Mouse (Mus musculus) cerebellum, postnatal 36 days (tissue): ENCODE measurements around the gene Izumo2.
A peak's percentile ranks its signal among the peaks of the same experiment; 100 is the strongest.

Source experiments
- DNase-seq, 2 experiments: peaks; one replicate each; pipeline ENCODE4 v3.0.0; 2021 to 2022; ENCODE audit warnings: mixed read lengths in 2 of 2

Izumo2 gene

DNA sequence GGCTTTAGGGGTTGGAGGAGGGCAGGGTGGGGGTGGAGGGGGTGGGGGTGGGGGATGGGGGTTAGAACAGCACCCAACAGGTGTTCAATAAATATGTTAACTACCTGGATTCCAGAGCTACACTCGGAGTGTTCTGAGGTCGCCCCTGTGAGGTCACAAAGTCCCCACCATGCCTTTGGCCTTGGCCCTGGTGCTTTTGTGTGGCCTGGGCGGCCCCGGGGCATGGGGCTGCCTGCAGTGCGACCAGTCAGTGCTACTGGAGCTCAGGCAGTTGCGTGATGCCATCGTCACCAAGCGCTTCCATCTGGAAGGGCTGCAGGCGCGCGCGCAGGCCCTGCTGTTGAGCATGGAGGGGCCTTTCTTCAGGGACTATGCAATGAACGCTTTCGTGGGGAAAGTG, at the start of gene Izumo2:
Gene Izumo2, plus strand, starts transcription at position 169 of the 400 bp plus-strand sequence.
- no peak for DNase-seq

DNA sequence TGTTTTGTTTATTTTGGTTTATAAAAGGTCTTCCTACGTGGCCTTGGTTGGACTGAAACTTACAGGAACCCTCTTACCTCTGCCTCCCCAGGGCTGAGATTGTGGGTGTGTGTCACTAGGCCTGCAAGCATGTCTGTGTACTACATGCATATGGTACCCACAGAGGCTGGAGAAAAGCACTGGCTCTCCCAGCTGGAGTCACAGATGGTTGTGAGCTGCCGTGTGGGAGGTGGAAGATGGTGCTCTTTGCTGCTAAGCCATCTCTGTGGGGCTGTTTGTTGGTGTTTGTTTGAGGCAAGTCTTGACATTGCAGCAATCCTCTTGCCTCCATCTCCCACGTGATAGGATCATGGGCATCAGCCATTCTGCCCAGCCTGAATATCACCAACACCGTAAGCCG, 47.3 kb upstream of the Izumo2 start:
- DNase-seq: no peak

GRCm38 (mm10) chr7:44662168-44662567, 46.4 kb upstream of the Izumo2 start:
- DNase-seq: no peak

DNA sequence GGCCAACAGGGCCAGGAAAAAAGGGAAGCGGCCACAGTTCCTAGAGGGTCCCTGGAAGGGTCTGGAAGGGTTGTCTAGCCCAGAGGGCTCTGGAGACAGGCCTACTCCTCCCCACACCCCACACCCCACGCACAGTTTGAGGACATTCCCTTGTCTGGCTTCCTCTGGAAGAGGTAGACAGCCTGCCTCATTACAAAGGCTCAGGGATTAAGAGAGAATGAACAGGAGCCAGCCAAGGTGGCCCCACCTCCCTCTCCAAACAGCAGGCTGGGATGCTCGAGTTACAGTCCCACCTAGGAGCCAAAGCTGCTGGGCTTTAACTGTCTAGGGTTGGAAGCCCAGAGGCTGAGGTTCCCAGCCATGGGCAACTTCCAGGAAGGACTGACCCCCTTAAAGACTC, 46.0 kb upstream of the Izumo2 start:
- no peak for DNase-seq

GRCm38 (mm10) chr7:44663546-44663945, 45.0 kb upstream of the Izumo2 start:
- DNase-seq: no peak

GRCm38 (mm10) chr7:44664731-44665130, 43.8 kb upstream of the Izumo2 start:
- DNase-seq: no peak

- DNase-seq: no peak
Measured at GRCm38 (mm10) chr7:44666462-44666861, 42.1 kb upstream of the Izumo2 start.

DNA sequence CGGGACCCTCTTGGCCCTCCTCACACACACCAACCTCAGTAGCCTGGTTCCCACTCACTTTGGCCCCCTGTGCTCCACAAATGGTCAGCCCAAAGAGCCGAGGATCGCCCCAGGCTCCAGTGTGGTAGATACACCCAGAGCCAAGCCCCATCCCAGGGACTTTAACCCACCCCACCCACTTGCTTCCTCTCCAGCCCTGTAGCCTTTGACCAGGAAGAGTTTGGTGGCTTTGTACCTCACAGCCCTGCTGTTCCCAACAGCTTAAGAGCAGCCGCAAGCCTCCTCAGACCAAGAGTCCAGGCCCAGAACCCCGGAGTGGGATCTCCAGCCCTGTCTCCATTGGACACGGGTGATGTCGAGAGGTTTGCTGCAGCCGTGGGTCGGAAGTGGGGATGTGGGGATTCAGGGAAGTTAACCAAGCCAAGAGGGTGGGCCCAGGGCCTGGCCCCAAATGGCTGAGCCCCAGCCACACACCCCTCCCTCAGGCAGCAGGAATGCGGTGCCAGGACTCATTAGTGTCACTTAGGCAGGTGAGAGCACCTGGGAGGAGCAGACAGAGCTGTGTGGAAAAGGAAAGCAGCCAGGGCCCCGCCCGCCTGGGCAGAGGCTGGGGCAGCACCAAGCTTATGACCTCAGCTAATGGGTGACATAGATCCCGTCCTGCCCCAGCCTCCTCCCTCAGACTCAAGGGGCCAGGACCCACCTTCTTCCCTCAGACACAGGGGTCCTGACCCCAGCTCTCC, 40.4 kb upstream of the Izumo2 start:
- no peak for DNase-seq

DNA sequence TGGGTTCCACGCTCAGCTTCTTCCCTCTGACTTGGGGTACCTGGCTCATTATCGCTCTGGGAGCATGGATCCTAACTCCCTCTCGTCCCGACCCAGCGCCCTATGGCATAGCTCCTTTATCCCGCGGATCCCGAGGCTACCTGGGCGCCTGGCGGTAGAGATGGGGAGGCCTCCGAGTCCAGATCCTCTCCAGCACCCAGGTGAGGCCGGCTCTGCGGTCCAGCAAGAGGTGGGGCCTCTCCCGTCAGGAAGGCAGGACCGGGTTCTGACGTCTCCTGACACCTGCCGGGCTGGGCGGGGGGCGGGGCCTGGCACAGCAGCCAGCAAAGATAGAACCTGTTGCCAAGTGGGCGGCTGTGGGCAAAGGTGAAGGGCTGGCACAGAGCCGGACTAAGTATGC, 39.4 kb upstream of the Izumo2 start:
- peak in 1 of 2 experiments; percentile 22 for DNase-seq

DNA sequence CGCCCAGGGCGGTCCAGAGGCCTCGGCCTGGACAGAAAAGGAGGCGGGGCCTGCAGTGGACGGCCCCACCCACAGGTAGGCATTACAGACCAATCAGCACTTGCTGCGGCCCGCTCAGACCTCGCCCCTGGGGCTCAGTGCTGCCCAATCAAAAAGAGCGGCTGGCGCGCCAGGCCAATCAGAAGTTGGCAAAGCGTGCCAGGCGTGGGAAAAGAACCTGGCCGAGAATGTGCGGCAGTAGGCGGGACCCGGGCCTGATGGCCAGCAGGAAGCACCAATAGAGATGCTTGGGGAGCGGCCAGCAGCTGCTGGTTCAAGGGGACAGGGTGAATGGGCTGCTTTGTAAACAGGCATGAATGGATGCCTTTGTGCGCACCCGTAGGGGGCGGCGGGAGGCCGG, 37.7 kb upstream of the Izumo2 start, which contains the start of gene Myh14:
Gene Myh14, minus strand, starts transcription at position 41 of the 400 bp plus-strand sequence.
- peak; percentile 95 to 97 for DNase-seq

GRCm38 (mm10) chr7:44672193-44672592, 36.3 kb upstream of the Izumo2 start:
- peak in 1 of 2 experiments; percentile 54 for DNase-seq

- no peak for DNase-seq
Measured at GRCm38 (mm10) chr7:44674511-44674910, 34.0 kb upstream of the Izumo2 start.

GRCm38 (mm10) chr7:44675171-44675570, 33.4 kb upstream of the Izumo2 start:
- no peak for DNase-seq

DNA sequence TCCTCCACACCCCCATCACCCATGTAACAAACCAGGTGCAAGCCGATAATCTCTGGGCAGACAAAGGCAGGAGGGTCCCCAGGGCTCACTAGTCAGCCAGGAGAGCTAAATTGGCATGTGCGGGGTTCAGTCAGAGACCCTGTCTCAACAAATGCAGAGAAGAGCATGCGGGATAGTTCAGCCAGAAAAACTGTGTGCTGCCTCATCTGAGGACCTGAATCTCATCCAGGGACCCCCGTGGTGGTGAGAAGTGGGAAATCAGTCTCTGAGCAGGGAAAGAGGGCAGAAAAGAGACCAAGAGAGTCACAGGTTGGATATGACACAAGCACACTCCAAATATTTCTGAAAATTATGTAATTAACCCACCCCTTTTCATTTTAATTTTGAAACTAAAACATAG, 32.4 kb upstream of the Izumo2 start:
- DNase-seq: peak; percentile 39 to 56

GRCm38 (mm10) chr7:44676611-44677010, 31.9 kb upstream of the Izumo2 start:
- DNase-seq: peak; percentile 74 to 82

DNA sequence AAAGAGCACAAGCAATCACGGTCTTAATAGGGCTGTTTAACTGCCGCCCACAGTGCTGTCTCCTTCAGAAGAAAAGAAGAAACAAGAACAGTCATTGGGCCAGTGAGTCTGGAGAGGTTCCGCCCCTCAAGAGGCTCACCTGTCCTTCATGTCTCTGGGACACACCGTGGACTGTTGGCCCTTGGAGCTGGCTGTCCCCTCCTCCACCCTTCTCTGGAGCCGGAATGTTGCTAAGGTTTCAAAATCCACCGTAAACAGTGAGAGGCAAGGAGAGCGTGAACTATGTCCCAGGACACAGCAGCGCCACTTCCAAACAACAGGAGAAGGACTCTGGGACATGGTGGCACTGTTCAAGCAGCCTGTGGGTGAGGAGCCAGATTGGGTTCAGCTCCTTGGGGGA, 24.9 kb upstream of the Izumo2 start:
- DNase-seq: no peak

- DNase-seq: peak in 1 of 2 experiments; percentile 26
Measured at GRCm38 (mm10) chr7:44685531-44686402, 22.8 kb upstream of the Izumo2 start.

DNA sequence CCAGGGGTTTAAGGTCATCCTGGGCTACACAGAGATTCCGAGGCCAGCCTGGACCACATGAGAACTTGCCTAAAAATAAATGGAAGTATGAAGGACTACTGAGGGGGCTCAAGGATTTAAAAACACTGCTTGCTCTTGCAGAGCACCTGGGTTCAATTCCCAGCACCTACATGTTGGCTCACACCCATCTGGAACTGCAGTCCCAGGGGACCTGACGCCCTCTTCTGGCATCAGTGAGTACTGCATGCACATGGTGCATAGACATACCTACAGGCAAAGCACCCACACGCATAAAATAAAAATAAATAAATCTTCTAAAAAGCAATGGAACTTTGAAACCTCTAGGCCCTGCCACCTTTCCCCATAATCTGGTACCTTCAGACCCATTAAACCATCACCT, 19.7 kb upstream of the Izumo2 start:
- no peak for DNase-seq

DNA sequence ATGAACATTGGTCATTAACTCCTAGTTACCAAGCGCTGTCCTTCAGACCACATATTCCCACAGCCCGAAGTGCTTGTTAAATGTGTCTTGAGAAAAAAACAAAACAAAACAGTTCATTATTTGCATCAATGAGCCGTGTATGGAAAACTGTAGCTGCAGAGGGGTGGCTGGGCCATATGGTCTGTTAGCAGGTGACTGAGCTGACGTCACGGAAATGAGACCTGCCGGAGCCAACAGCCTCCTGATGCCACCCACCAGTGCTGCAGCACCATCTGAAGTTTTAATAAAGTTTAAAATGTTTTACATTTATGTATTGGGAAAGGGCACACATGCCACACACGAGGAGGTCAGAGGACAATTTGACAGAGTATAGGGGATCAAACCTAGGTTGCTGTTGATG, 19.2 kb upstream of the Izumo2 start:
- peak; percentile 56 to 57 for DNase-seq

DNA sequence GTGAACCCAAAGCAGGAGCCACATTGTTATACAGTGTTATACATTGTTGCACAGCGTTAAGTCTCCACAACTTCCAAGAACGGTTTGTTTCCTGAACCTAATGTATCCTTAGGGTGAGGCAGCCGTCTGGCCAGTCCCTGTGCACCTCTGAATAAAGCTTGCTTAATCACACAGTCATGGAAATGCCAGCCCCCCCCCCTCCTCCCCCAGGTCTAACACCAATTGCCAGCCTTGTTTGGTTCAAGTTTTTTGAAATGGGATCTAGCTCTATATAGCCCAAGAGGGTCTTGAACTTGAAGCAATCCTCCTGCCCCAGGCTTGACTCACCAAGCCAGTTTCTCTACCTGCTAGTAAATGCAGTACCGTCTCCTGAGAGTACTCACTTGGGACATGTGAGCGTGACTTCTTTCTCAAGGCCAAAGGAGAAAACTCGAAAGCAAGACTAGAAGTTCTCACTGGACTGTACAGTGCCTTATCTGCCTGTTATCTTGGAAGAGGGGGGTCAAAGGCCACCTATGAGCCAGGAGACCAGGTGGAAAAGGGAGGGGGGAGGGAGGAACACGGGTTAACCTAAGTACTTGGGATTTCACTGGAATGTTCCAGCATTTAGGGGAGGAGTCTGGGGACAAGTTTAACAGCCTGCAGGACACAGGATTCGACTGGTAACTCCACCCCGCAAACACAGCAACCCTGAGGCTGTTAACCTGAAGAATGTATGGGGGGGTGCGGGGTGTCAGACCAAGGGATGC, 14.9 kb upstream of the Izumo2 start:
- DNase-seq: no peak

- DNase-seq: no peak
Measured at GRCm38 (mm10) chr7:44695223-44695622, 13.3 kb upstream of the Izumo2 start.

DNA sequence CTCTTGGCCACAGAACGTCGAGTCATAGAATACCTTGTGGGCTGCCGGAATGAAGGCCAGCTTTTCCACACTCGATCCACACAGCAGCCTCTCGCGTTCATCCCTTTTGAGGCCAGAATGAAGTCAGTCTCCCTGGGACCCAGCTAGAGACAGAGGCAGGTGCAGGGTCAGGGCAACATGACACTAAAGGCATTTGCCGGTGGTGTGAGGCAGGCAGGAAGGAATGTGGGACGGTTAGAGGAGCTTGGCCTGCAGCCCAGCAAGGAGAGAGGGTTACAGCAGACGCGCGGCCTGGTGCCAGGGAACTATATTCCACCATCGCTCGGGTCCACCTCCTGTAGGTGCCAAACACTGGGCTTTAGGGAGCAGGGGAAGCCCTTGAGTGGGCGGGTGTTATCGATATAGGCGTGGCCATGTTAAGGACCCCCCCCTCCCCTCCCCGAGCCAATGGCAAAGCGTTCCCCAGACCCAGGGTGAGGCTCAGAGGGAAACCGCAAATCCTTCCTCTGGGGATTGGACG, 11.3 kb upstream of the Izumo2 start:
- DNase-seq: peak; percentile 70 to 73

DNA sequence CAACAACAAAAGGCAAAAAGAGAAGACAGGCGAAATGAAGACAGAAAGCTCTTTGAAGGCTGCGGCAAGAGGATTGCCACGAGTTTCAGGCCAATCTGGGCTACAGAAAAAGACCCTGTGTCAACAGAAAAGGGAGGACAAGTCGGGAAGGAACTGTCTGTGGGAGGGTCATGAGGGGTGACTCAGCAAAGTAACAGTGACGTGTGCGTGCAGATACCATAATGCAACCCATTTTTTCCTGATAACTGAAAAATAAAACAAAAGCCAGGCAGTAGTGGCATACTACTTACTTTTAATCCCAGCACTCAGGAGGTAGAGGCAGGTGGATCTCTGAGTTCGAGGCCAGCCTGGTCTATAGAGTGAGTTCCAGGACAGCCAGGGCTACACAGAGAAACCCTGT, 10.6 kb upstream of the Izumo2 start:
- no peak for DNase-seq
